Mouse (Mus musculus): Measurements from ENCODE around the gene Terb2. TPM values are rescaled to one million over a fixed set of nuclear protein-coding genes. Genes with fewer than 3 reads are reported as not detected.
A peak's percentile ranks its signal among the peaks of the same experiment; 100 is the strongest.

The Terb2 gene
- total and polyA plus RNA-seq, 3 experiments, result not detected

DNA sequence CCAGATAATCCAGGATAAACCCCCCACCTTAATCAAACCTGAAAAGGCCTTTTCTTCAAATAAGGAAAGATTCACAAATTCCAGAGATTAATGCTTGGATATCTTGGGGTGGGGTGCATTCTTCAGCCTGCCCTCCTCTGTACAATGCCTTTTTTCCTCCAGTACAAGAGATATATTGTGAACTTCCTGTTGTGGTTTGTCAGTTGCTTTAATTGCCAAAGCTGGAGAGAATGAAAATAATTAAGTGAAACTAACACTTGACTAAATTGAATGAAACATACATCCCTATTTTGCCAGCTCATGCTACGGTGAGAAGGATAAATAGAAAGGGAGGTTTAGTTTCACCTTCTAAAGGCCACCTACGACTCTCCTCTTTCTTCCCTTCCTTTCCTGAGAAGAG lies 32.2 kb downstream of the Terb2 start:
- no peaks in the 10 kb centered on the region for H3K27me3 ChIP-seq (ENCODE audit: control insufficient read depth in 1 of 2, insufficient read depth in 2 of 2, low read length in 2 of 2)
- TF ChIP-seq ETS1 (IDR thresholded peaks at IDR 0.05; ENCODE audit: low read depth, low read length) (peak; percentile 49; the same call in 1 of the 2 replicates), EP300 (IDR thresholded peaks at IDR 0.05; ENCODE audit: low read depth in 1 of 2, low read length in 2 of 2) (peak; percentile 34 to 43; a peak in 3 of 4 replicates), MEF2A (IDR thresholded peaks at IDR 0.05; ENCODE audit: extremely low read depth, insufficient replicate concordance, low read depth, low read length, poor library complexity, severe bottlenecking) (no peak)
- peak overlapping the region; percentile 63 for H3K27ac ChIP-seq (ENCODE audit: control insufficient read depth, low read depth, low read length)
- no peaks in the 10 kb centered on the region for H3K9me3 ChIP-seq (replicated peaks; ENCODE audit: insufficient read depth, low read length)
- no peaks in the 10 kb centered on the region for H3K79me2 ChIP-seq (ENCODE audit: control insufficient read depth, insufficient read depth, low read length, poor library complexity)
- peaks cover 18 to 30% of the 10 kb centered on the region in 2 experiments for H3K4me1 ChIP-seq (ENCODE audit: control insufficient read depth in 1 of 2, insufficient read depth in 2 of 2, low read length in 2 of 2)
- H3K36me3 ChIP-seq (ENCODE audit: control insufficient read depth in 1 of 2, insufficient read depth in 2 of 2, low read length in 2 of 2), result peaks cover 0 to 28% of the 10 kb centered on the region in 2 experiments; a peak in 2 of 4 replicates
- peak; percentile 45 for DNase-seq (ENCODE audit: low read depth, low spot score)
- no peak overlapping the region for H3K9ac ChIP-seq (ENCODE audit: control insufficient read depth, low read depth, low read length, poor library complexity, severe bottlenecking)
- 0 out of 4 replicates have a peak overlapping the region, but pooled peaks of 1 of the 2 experiments have one; percentile 7 for H3K4me3 ChIP-seq (ENCODE audit: control insufficient read depth in 1 of 2, insufficient read depth in 1 of 2, low read depth in 2 of 2, low read length in 2 of 2)

DNA sequence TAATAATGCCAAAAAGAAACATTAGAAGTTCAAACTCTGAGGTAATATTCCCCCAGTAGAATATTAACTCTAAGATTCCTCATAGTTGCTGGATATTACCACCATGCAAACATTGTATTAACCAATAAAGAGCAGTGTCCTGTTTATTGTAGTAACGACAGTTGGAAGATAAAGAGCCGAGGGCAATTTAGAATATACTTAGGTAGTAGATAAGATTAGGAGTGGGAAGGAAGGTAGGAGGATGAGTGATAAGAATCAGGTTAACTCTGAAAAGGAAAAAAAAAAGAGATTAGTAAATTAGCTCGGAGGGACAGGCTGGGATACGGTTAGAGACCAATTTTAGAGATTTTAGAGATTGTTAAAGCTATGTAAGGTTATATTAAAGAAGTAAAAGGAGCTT lies 35.3 kb downstream of the Terb2 start:
- TF ChIP-seq BHLHE40 (IDR thresholded peaks at IDR 0.05; ENCODE audit: borderline replicate concordance, low read depth, low read length) (no peak), MYB (IDR thresholded peaks at IDR 0.05; ENCODE audit: low read depth, low read length) (peak; percentile 69; the same call in 1 of the 2 replicates), KAT2A (conservative IDR thresholded peaks at IDR 0.05; ENCODE audit: low read depth, low read length) (no peak), ETS1 (IDR thresholded peaks at IDR 0.05; ENCODE audit: low read depth, low read length) (peak; percentile 60), SIN3A (IDR thresholded peaks at IDR 0.05; ENCODE audit: low read length) (no peak), TCF12 (IDR thresholded peaks at IDR 0.05; ENCODE audit: low read depth, low read length) (peak; percentile 58; the same call in 1 of the 2 replicates), EP300 (IDR thresholded peaks at IDR 0.05; ENCODE audit: low read depth in 1 of 2, low read length in 2 of 2) (peak; percentile 58 to 88), CHD1 (IDR thresholded peaks at IDR 0.05; ENCODE audit: low read depth, low read length) (no peak), ZNF384 (IDR thresholded peaks at IDR 0.05; ENCODE audit: low read depth, low read length) (peak; percentile 78), GATA1 (IDR thresholded peaks at IDR 0.05; ENCODE audit: low read depth, low read length) (peak; percentile 89), MAFK (IDR thresholded peaks at IDR 0.05; ENCODE audit: borderline replicate concordance, low read depth, low read length) (no peak), UBTF (IDR thresholded peaks at IDR 0.05; ENCODE audit: borderline replicate concordance, insufficient read depth, low read depth, low read length) (no peak)
- no peak for DNase-seq (ENCODE audit: low read depth, low spot score)
- Histone ChIP-seq H3K27ac (ENCODE audit: control insufficient read depth, low read depth, low read length) (peak overlapping the region; percentile 73), H3K4me1 (ENCODE audit: control insufficient read depth in 1 of 2, insufficient read depth in 2 of 2, low read length in 2 of 2) (peaks cover 18 to 32% of the 10 kb centered on the region in 2 experiments), H3K79me2 (ENCODE audit: control insufficient read depth, insufficient read depth, low read length, poor library complexity) (no peaks in the 10 kb centered on the region), H3K9ac (ENCODE audit: control insufficient read depth, low read depth, low read length, poor library complexity, severe bottlenecking) (no peak overlapping the region), H3K27me3 (ENCODE audit: control insufficient read depth in 1 of 2, insufficient read depth in 2 of 2, low read length in 2 of 2) (no peaks in the 10 kb centered on the region), H3K36me3 (ENCODE audit: control insufficient read depth in 1 of 2, insufficient read depth in 2 of 2, low read length in 2 of 2) (peaks cover 0 to 32% of the 10 kb centered on the region in 2 experiments; a peak in 2 of 4 replicates), H3K9me3 (replicated peaks; ENCODE audit: insufficient read depth, low read length) (no peaks in the 10 kb centered on the region), H3K4me3 (ENCODE audit: control insufficient read depth in 1 of 2, insufficient read depth in 1 of 2, low read depth in 2 of 2, low read length in 2 of 2) (no peak overlapping the region)

All from MEL (cell line).